Mouse (Mus musculus) lung, embryonic 15.5 days (tissue): ENCODE results near the gene Trex1. TPM values are rescaled to one million over a fixed set of nuclear protein-coding genes. Genes with fewer than 3 reads are reported as not detected.

Experiments
- polyA plus RNA-seq: library from polyadenylated mRNA; unstranded; fragments of >200 nt; fragmentation: Nextera tagmentation; extraction: Ambion mirVana; gene quantifications from 2 replicates; pipeline ENCODE4 v1.2.1, GENCODE M21; 2015

Trex1 gene
- polyA plus RNA-seq, 1 experiment from 2014 or later = 14.0 TPM

Other genes with a start within 250 kb of the Trex1 start
- gene Celsr3, start 233.4 kb downstream of the Trex1 start, polyA plus RNA-seq = 0.14 and 0.15 TPM in 2 replicates
- 7.8 and 10.4 TPM in 2 replicates for gene Slc26a6, start 206.5 kb downstream of the Trex1 start, polyA plus RNA-seq
- gene Tmem89, start 145.1 kb downstream of the Trex1 start, polyA plus RNA-seq = 0.25 TPM in 1 of 2 replicates, not detected in the other
- gene Uqcrc1, start 123.1 kb downstream of the Trex1 start, polyA plus RNA-seq = 437 and 446 TPM in 2 replicates
- 0.86 and 1.0 TPM in 2 replicates for gene Col7a1, start 106.1 kb downstream of the Trex1 start, polyA plus RNA-seq
- not detected in 2 replicates for gene Ucn2, start 73.7 kb downstream of the Trex1 start, polyA plus RNA-seq
- gene Pfkfb4, start 68.0 kb downstream of the Trex1 start, polyA plus RNA-seq = 10.2 and 11.3 TPM in 2 replicates
- gene Shisa5, start 21.2 kb downstream of the Trex1 start, polyA plus RNA-seq = 83.2 and 98.3 TPM in 2 replicates
- 26.4 and 27.0 TPM in 2 replicates for gene Atrip, start 14.4 kb upstream of the Trex1 start, polyA plus RNA-seq
- gene Ccdc51, start 22.8 kb upstream of the Trex1 start, polyA plus RNA-seq = 11.2 and 11.5 TPM in 2 replicates
- gene Tma7, start 22.9 kb upstream of the Trex1 start, polyA plus RNA-seq = 519 and 556 TPM in 2 replicates
- gene Plxnb1, start 35.7 kb upstream of the Trex1 start, polyA plus RNA-seq = 18.2 and 18.4 TPM in 2 replicates
- not detected in 2 replicates for gene Fbxw21, start 102.3 kb upstream of the Trex1 start, polyA plus RNA-seq
- gene Fbxw13, start 136.2 kb upstream of the Trex1 start, polyA plus RNA-seq = not detected in 2 replicates
- gene Fbxw20, start 175.0 kb upstream of the Trex1 start, polyA plus RNA-seq = not detected in 2 replicates
- not detected in 2 replicates for gene Fbxw14, start 227.9 kb upstream of the Trex1 start, polyA plus RNA-seq